Mouse (Mus musculus) small intestine, adult 2 months (tissue): ENCODE measurements around the gene Hoxb4.

ENCODE experiments used
- CTCF ChIP-seq: fragments of 200-500 bp; IDR thresholded peaks from 2 replicates; pipeline ENCODE4 v1.5.1; 2012; ENCODE audit warnings: low read depth, mild to moderate bottlenecking, control low read depth, inconsistent platforms, low read length, moderate library complexity, mixed read lengths; ENCODE audit not compliant: insufficient replicate concordance, insufficient read length; ENCODE audit errors: extremely low read depth
- POLR2A ChIP-seq: fragments of 200-500 bp; IDR thresholded peaks from 2 replicates; pipeline ENCODE4 v1.6.1; 2012; ENCODE audit warnings: low read depth, mild to moderate bottlenecking, control low read depth, inconsistent platforms, low read length, moderate library complexity

GRCm38 (mm10) chr11:96305505-96306182 is 12.4 kb upstream of the Hoxb4 start:
- TF ChIP-seq CTCF (no peak), POLR2A (no peak)
